Mouse (Mus musculus) liver, embryonic 14.5 days (tissue): ENCODE results near the gene Agtpbp1.

ENCODE experiments used
- CTCF ChIP-seq: IDR thresholded peaks from 2 replicates; pipeline ENCODE4 v1.5.1; 2016; ENCODE audit warnings: antibody characterized with exemption, low read depth, control low read depth
- EP300 ChIP-seq: IDR thresholded peaks from 2 replicates; pipeline ENCODE4 v1.6.1; 2016; ENCODE audit warnings: antibody characterized with exemption, low read depth

GRCm38 (mm10) chr13:59407182-59407581 is 177.8 kb downstream of the Agtpbp1 start:
- TF ChIP-seq CTCF (no peak), EP300 (no peak)
